Mouse (Mus musculus) kidney, adult 2 months (tissue): ENCODE measurements around the gene Dppa3.

Experiments used
- CTCF ChIP-seq: fragments of 200-500 bp; conservative IDR thresholded peaks from 2 replicates; pipeline ENCODE4 v1.5.1; 2011; ENCODE audit warnings: low read depth, mild to moderate bottlenecking, control low read depth, low read length, moderate library complexity, mixed read lengths; ENCODE audit not compliant: insufficient read depth, insufficient read length
- POLR2A ChIP-seq: fragments of 200-500 bp; IDR thresholded peaks from one replicate; pipeline ENCODE4 v1.6.1; 2011; ENCODE audit warnings: low read depth, low read length, control low read depth

GRCm38 (mm10) chr6:122604260-122604659 is 21.9 kb upstream of the Dppa3 start:
- TF ChIP-seq POLR2A (no peak), CTCF (no peak)
